Mouse (Mus musculus) testis, postnatal 14 days (tissue): Measurements from ENCODE around the gene Gm21994.
"Not testable (repeated sequence)": the region's sequence is repeated elsewhere in the genome, so short reads cannot be mapped to it uniquely, and the experiment has no call there.

Source experiments
- DNase-seq: peaks from one replicate; pipeline ENCODE4 v3.0.0; 2021; ENCODE audit warnings: low spot score

Gm21994 gene

GRCm38 (mm10) chr2:150255491-150255890 lies at the start of gene Gm21994:
Gene Gm21994 (minus strand): TSS chr2:150255591.
- DNase-seq = not testable (repeated sequence)

- peak; percentile 34 for DNase-seq
Observed at GRCm38 (mm10) chr2:150299096-150299495, 43.7 kb upstream of the Gm21994 start.

- DNase-seq = no peak
Observed at GRCm38 (mm10) chr2:150293669-150294068, 38.3 kb upstream of the Gm21994 start.

- DNase-seq = peak; percentile 12
Observed at GRCm38 (mm10) chr2:150257291-150257690, 1.9 kb upstream of the Gm21994 start, which contains the start of gene Gm14124. Gene Gm14124 (plus strand): TSS chr2:150257517.

- not testable (repeated sequence) for DNase-seq
Observed at GRCm38 (mm10) chr2:150256861-150257260, 1.5 kb upstream of the Gm21994 start.

- DNase-seq = no peak
Observed at GRCm38 (mm10) chr2:150243211-150243610, 12.2 kb downstream of the Gm21994 start.

GRCm38 (mm10) chr2:150223263-150223662 lies 32.1 kb downstream of the Gm21994 start:
- DNase-seq = not testable (repeated sequence)

GRCm38 (mm10) chr2:150218363-150218725 lies 37.0 kb downstream of the Gm21994 start:
- not testable (repeated sequence) for DNase-seq

- DNase-seq = peak; percentile 80
Observed at GRCm38 (mm10) chr2:150217600-150218362, 37.6 kb downstream of the Gm21994 start, which contains the start of gene Zfp937. Gene Zfp937 (plus strand): TSS chr2:150218073.
